Mouse (Mus musculus): ENCODE data around the gene Ifne.

- TF ChIP-seq CTCF (conservative IDR thresholded peaks at IDR 0.05 in 1 of 2, IDR thresholded peaks at IDR 0.05 in 1 of 2; ENCODE audit: low read depth in 2 of 2, low read length in 2 of 2) (no peak), POLR2A (IDR thresholded peaks at IDR 0.05; ENCODE audit: low read depth, low read length) (no peak), HCFC1 (IDR thresholded peaks at IDR 0.05; ENCODE audit: low read depth, low read length) (no peak), SIN3A (IDR thresholded peaks at IDR 0.05; ENCODE audit: low read length) (no peak), MEF2A (IDR thresholded peaks at IDR 0.05; ENCODE audit: borderline replicate concordance, low read depth, low read length) (no peak), EP300 (IDR thresholded peaks at IDR 0.05; ENCODE audit: low read length) (no peak), ETS1 (conservative IDR thresholded peaks at IDR 0.05; ENCODE audit: low read depth, low read length) (no peak), ZC3H11A (IDR thresholded peaks at IDR 0.05; ENCODE audit: low read depth, low read length) (no peak), CHD2 (IDR thresholded peaks at IDR 0.05; ENCODE audit: low read length) (no peak), ZMIZ1 (IDR thresholded peaks at IDR 0.05; ENCODE audit: low read depth, low read length) (no peak), POLR2AphosphoS2 (IDR thresholded peaks at IDR 0.05; ENCODE audit: low read depth, low read length) (no peak), CHD1 (IDR thresholded peaks at IDR 0.05; ENCODE audit: low read depth, low read length) (no peak), NELFE (IDR thresholded peaks at IDR 0.05; ENCODE audit: low read depth, low read length) (no peak), MYC (IDR thresholded peaks at IDR 0.05; ENCODE audit: low read depth, low read length) (no peak)
Measured at GRCm38 (mm10) chr4:88880101-88880500, at the start of gene Ifne.
